ENCODE assay signal across 22 mouse cellular contexts in the genomic region with DNA sequence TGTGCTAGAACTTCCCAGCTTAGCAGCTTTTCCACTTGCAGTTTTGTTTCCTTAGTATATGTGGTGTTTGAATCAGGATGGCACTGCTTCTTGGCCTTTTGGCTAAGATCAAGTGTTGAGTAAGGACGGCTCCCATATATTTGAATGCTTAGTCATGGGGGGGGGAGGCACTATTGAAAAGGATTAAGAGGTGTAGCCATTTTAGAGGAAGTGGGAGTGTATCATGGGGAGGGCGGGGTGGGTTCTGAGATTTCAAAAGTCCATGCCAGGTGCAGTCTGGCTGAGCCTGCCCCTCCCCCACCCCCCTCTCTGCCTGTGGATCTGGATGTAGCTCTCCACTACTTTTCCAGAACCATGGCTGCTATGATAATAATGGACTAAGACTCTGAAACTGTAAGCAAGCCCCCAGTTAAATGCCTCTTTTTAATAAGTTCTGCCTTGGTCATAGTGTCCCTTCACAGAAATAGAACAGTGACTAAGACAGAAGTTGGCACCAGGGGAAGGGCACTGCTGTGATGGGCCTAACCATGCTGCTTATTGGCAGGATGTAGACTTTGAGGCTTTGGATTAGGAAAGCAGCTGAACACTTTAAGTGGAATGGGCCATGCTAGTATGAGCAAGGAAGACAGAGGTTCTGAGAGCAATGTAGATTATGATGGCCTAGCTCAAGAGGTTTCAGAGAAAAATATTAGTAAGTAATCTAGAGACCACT. TPM values are rescaled to one million over a fixed set of nuclear protein-coding genes. Genes with fewer than 3 reads are reported as not detected.
DNase-seq lines count a peak whose midpoint lies in the region; ATAC-seq lines count a peak whose summit lies in the region.
"Had no signal": no experiment of that assay in that cellular context is flagged by ENCODE, and none has a peak within 500 bp of the region (broad histone marks: within the 10 kb centered on the region; RNA-seq: fewer than 3 reads in every experiment).

No protein-coding gene starts in this region.

- ATAC-seq in heart, embryonic 11.5 days (replicated peaks; ENCODE audit: insufficient number of reproducible peaks, low FRiP score, low TSS enrichment), result no peak
- peak; percentile 68 for ATAC-seq in megakaryocyte progenitor cell, adult 5-6 weeks (replicated peaks; ENCODE audit: poor library complexity)
- no peak for ATAC-seq in hindbrain, embryonic 13.5 days (ENCODE audit: low FRiP score)
- ATAC-seq: forebrain, postnatal 0 days; hindbrain, postnatal 0 days had no signal

- 94% methylated on average over 2 of the region's 2 CpGs for WGBS in heart, embryonic 11.5 days (ENCODE audit: insufficient replicate concordance)
- 94% methylated on average over 2 of the region's 2 CpGs for WGBS in hindbrain, embryonic 13.5 days

- no peak overlapping the region for H3K27ac ChIP-seq in heart, embryonic 11.5 days (ENCODE audit: low read depth, low read length)
- H3K27ac ChIP-seq in hindbrain, embryonic 13.5 days, result no peak overlapping the region
- H3K27ac ChIP-seq: heart, embryonic 10.5 days; hindbrain, postnatal 0 days; limb, embryonic 13.5 days; liver, embryonic 14.5 days; midbrain, embryonic 10.5 days; neural tube, embryonic 12.5 days had no signal

- no peak overlapping the region for H3K4me3 ChIP-seq in heart, embryonic 11.5 days (ENCODE audit: low read depth, low read length)
- no peak overlapping the region for H3K4me3 ChIP-seq in hindbrain, embryonic 13.5 days
- H3K4me3 ChIP-seq: heart, embryonic 10.5 days; limb, embryonic 13.5 days; midbrain, embryonic 10.5 days; neural tube, embryonic 12.5 days had no signal

- no peaks in the 10 kb centered on the region for H3K27me3 ChIP-seq in heart, embryonic 11.5 days (ENCODE audit: control insufficient read depth, insufficient read depth, low read length)
- H3K27me3 ChIP-seq in hindbrain, embryonic 13.5 days, result no peaks in the 10 kb centered on the region
- H3K27me3 ChIP-seq: limb, embryonic 13.5 days; neural tube, embryonic 12.5 days had no signal

- no peaks in the 10 kb centered on the region for H3K9me3 ChIP-seq in heart, embryonic 11.5 days (replicated peaks; ENCODE audit: control insufficient read depth, low read length)
- H3K9me3 ChIP-seq in hindbrain, embryonic 13.5 days, result no peaks in the 10 kb centered on the region
- H3K9me3 ChIP-seq: heart, embryonic 10.5 days; limb, embryonic 13.5 days; midbrain, embryonic 10.5 days; neural tube, embryonic 12.5 days had no signal

- peaks cover 10% of the 10 kb centered on the region; the same call in 1 of the 2 replicates for H3K36me3 ChIP-seq in heart, embryonic 11.5 days (ENCODE audit: control insufficient read depth, insufficient read depth, low read length)
- H3K36me3 ChIP-seq in hindbrain, embryonic 13.5 days, result peaks cover 80% of the 10 kb centered on the region

- H3K4me1 ChIP-seq in heart, embryonic 11.5 days (ENCODE audit: control insufficient read depth, insufficient read depth, low read length), result no peaks in the 10 kb centered on the region
- H3K4me1 ChIP-seq in hindbrain, embryonic 13.5 days (replicated peaks), result no peaks in the 10 kb centered on the region
- H3K4me1 ChIP-seq: heart, embryonic 10.5 days; limb, embryonic 13.5 days; midbrain, embryonic 10.5 days; neural tube, embryonic 12.5 days had no signal

- H3K9ac ChIP-seq in heart, embryonic 11.5 days (ENCODE audit: low read depth, low read length), result no peak overlapping the region
- H3K9ac ChIP-seq in hindbrain, embryonic 13.5 days, result no peak overlapping the region
- H3K9ac ChIP-seq: forebrain, postnatal 0 days; limb, embryonic 13.5 days; liver, embryonic 14.5 days; neural tube, embryonic 12.5 days had no signal

- peak; percentile 72 for DNase-seq in heart, adult 11 months
- peak; percentile 60 for DNase-seq in ES-CJ7 (ENCODE audit: low read depth, low spot score)
- DNase-seq in cerebellum, adult 9-11 months, result peak; percentile 22
- DNase-seq in spleen, adult 18-20 months, result no peak
- DNase-seq: adrenal gland, postnatal 10 days; forebrain, postnatal 0 days; heart, postnatal 36 days; kidney, adult 11 months; kidney, postnatal 36 days; layer of hippocampus, adult 9-11 months; lung, postnatal 10 days; right cerebral cortex, postnatal 14 days; thymus, postnatal 4 days had no signal

- no peak overlapping the region for H3K4me2 ChIP-seq in heart, embryonic 11.5 days
- no peak overlapping the region for H3K4me2 ChIP-seq in hindbrain, embryonic 13.5 days
- H3K4me2 ChIP-seq: limb, embryonic 13.5 days; neural tube, embryonic 12.5 days had no signal

RNA-seq across cellular contexts. Expression of a gene that starts 15.5 kb away (rescaled TPM):
- 23.3 and 24.8 TPM in 2 replicates for polyA plus RNA-seq in heart, embryonic 11.5 days (2014; fragmentation: Nextera tagmentation; extraction: Ambion mirVana)
- total RNA-seq in megakaryocyte progenitor cell, adult 5-6 weeks (2015), result 60.7 and 65.3 TPM in 2 replicates
- 38.1 and 56.2 TPM in 2 replicates for total RNA-seq in megakaryocyte progenitor cell, adult 5-6 weeks (2017)
- polyA plus RNA-seq in hindbrain, embryonic 13.5 days (2015; fragmentation: Nextera tagmentation; extraction: Ambion mirVana), result 46.6 and 47.6 TPM in 2 replicates

Comparison
In these comparisons a context has a peak if more than half of its experiments do, and no peak if none do; other contexts are left out.
1. DNase-seq: peak in heart, adult 11 months (single experiment), ES-CJ7 (single experiment) and cerebellum, adult 9-11 months (single experiment); none in spleen, adult 18-20 months (0 of 2).